Mouse (Mus musculus) megakaryocyte-erythroid progenitor cell, adult 5 weeks (primary cell): ENCODE data around the gene Gm10096. TPM values are rescaled to one million over a fixed set of nuclear protein-coding genes. Genes with fewer than 3 reads are reported as not detected.

Experiments used
- polyA plus RNA-seq: library from polyadenylated mRNA; stranded (reverse); fragments of >175 nt; gene quantifications from 2 replicates; pipeline ENCODE4 v1.2.3, GENCODE M21; 2012

Gm10096 gene
- polyA plus RNA-seq, result not detected in 2 replicates

DNA sequence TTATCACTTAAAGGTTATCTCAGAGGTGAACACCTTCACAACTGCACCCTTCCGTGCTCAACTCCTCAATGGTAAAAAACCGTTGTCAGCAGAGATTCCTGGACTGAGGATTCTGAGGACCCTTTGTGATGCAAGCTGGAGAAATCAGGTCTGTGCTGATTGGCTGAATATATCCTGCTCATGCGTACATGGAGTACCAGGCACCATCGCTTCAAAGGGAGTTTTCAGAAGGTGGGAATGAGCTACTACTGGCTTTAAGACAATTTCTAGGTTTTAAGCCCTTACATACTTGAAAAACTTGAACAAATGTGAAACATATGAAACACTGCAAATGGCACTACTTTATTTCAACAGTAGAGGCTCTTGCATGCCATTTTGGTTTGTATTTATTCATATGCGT is at the start of gene Gm10096:
Gene Gm10096, minus strand, starts transcription at position 101 of the 400 bp plus-strand sequence.

